8 mouse cellular contexts compared by ENCODE assay signal in genomic region chr6:120463884-120464283, GRCm38 (mm10). TPM values are rescaled to one million over a fixed set of nuclear protein-coding genes. Genes with fewer than 3 reads are reported as not detected.
DNase-seq lines count a peak whose midpoint lies in the region; ATAC-seq and TF ChIP-seq lines count a peak whose summit lies in the region.

No protein-coding gene starts in this region.

- WGBS in heart, embryonic 15.5 days = 5% methylated on average over 11 of the region's 11 CpGs
- 8% methylated on average over 11 of the region's 11 CpGs for WGBS in limb, embryonic 10.5 days
- 7% methylated on average over 11 of the region's 11 CpGs for WGBS in midbrain, embryonic 13.5 days

- no peak for TF ChIP-seq CTCF in brain, embryonic 14.5 days (IDR thresholded peaks at IDR 0.05; ENCODE audit: borderline replicate concordance, extremely low read depth, insufficient read depth, insufficient read length)

- peak overlapping the region; percentile 90 for H3K4me2 ChIP-seq in heart, embryonic 15.5 days
- H3K4me2 ChIP-seq in midbrain, embryonic 13.5 days (replicated peaks) = peak overlapping the region; percentile 65

- H3K36me3 ChIP-seq in heart, embryonic 15.5 days = no peaks in the 10 kb centered on the region
- no peaks in the 10 kb centered on the region for H3K36me3 ChIP-seq in limb, embryonic 10.5 days
- H3K36me3 ChIP-seq in midbrain, embryonic 13.5 days = no peaks in the 10 kb centered on the region

- peak; percentile 18; the same call in 1 of the 2 replicates for ATAC-seq in heart, embryonic 15.5 days (replicated peaks; ENCODE audit: insufficient number of reproducible peaks, insufficient read depth, low FRiP score, low read depth)
- ATAC-seq in midbrain, embryonic 13.5 days = peak; percentile 21; the same call in 1 of the 2 replicates

- peak overlapping the region; percentile 64 for H3K9ac ChIP-seq in heart, embryonic 15.5 days
- peak overlapping the region; percentile 68 for H3K9ac ChIP-seq in midbrain, embryonic 13.5 days (replicated peaks)

- intact Hi-C loops in left cerebral cortex, postnatal 36 days (cut with DNase I) = no loop called here

- peaks cover 42% of the 10 kb centered on the region for H3K27me3 ChIP-seq in heart, embryonic 15.5 days
- peaks cover 59% of the 10 kb centered on the region for H3K27me3 ChIP-seq in limb, embryonic 10.5 days (ENCODE audit: low read depth, poor library complexity, severe bottlenecking)
- peaks cover 51% of the 10 kb centered on the region for H3K27me3 ChIP-seq in midbrain, embryonic 13.5 days

- no peak overlapping the region for H3K27ac ChIP-seq in heart, embryonic 15.5 days
- H3K27ac ChIP-seq in limb, embryonic 10.5 days = 0 out of 2 replicates have a peak overlapping the region, but pooled peaks have one; percentile 67
- H3K27ac ChIP-seq in midbrain, embryonic 13.5 days = no peak overlapping the region

- no peak for TF ChIP-seq POLR2A in brain, embryonic 14.5 days (IDR thresholded peaks at IDR 0.05; ENCODE audit: borderline replicate concordance, extremely low read depth, insufficient read depth, insufficient read length, poor library complexity, severe bottlenecking)

- peak; percentile 44 for DNase-seq in embryo, embryonic 11 days
- DNase-seq in embryo, embryonic 9.5 days (ENCODE audit: extremely low spot score) = no peak
- peak; percentile 70 for DNase-seq in brain, embryonic 14.5 days (ENCODE audit: low read depth)
- no peak for DNase-seq in limb, embryonic 10.5 days (ENCODE audit: low spot score)
- DNase-seq in thymus, postnatal 36 days = peak; percentile 71 to 76
- no peak for DNase-seq in left cerebral cortex, postnatal 36 days (ENCODE audit: low spot score in 2 of 2)

- peak overlapping the region; percentile 72 for H3K4me3 ChIP-seq in heart, embryonic 15.5 days
- peak overlapping the region; percentile 66 for H3K4me3 ChIP-seq in limb, embryonic 10.5 days
- peak overlapping the region; percentile 53 for H3K4me3 ChIP-seq in midbrain, embryonic 13.5 days (replicated peaks)

- peaks cover 21% of the 10 kb centered on the region for H3K4me1 ChIP-seq in heart, embryonic 15.5 days (replicated peaks)
- peaks cover 13% of the 10 kb centered on the region for H3K4me1 ChIP-seq in limb, embryonic 10.5 days
- peaks cover 14% of the 10 kb centered on the region for H3K4me1 ChIP-seq in midbrain, embryonic 13.5 days (replicated peaks)

- H3K9me3 ChIP-seq in heart, embryonic 15.5 days (replicated peaks) = no peaks in the 10 kb centered on the region
- H3K9me3 ChIP-seq in limb, embryonic 10.5 days (replicated peaks) = no peaks in the 10 kb centered on the region
- no peaks in the 10 kb centered on the region for H3K9me3 ChIP-seq in midbrain, embryonic 13.5 days

RNA-seq across cellular contexts. Expression of gene Il17ra, which starts 0.8 kb away (rescaled TPM):
- polyA plus RNA-seq in brain, embryonic 14.5 days (2012; rRNA removed) = 4.6 and 5.2 TPM in 2 replicates
- polyA plus RNA-seq in heart, embryonic 15.5 days (2015; fragmentation: Nextera tagmentation; extraction: Ambion mirVana) = 3.4 and 8.1 TPM in 2 replicates
- polyA plus RNA-seq in limb, embryonic 10.5 days (2016; fragmentation: Nextera tagmentation; extraction: Ambion mirVana) = 2.8 and 3.0 TPM in 2 replicates
- polyA plus RNA-seq in midbrain, embryonic 13.5 days (2015; fragmentation: Nextera tagmentation; extraction: Ambion mirVana) = 2.9 and 4.4 TPM in 2 replicates
- total RNA-seq in left cerebral cortex, postnatal 36 days (2021) = 10 to 100 TPM; 14.6 to 16.8 TPM

RNA-seq across cellular contexts. Expression of gene Tmem121b, which starts 29.7 kb away (rescaled TPM):
- 13.5 and 15.6 TPM in 2 replicates for polyA plus RNA-seq in brain, embryonic 14.5 days (2012; rRNA removed)
- polyA plus RNA-seq in heart, embryonic 15.5 days (2015; fragmentation: Nextera tagmentation; extraction: Ambion mirVana) = 0.15 TPM in 1 of 2 replicates, not detected in the other
- 0.10 and 0.18 TPM in 2 replicates for polyA plus RNA-seq in limb, embryonic 10.5 days (2016; fragmentation: Nextera tagmentation; extraction: Ambion mirVana)
- polyA plus RNA-seq in midbrain, embryonic 13.5 days (2015; fragmentation: Nextera tagmentation; extraction: Ambion mirVana) = 2.6 and 3.0 TPM in 2 replicates
- total RNA-seq in left cerebral cortex, postnatal 36 days (2021) = 10 to 100 TPM; 58.9 to 66.1 TPM

Comparison
In these comparisons a context has a peak if more than half of its experiments do, and no peak if none do; other contexts are left out.
1. DNase-seq: peak in embryo, embryonic 11 days (single experiment), brain, embryonic 14.5 days (single experiment) and thymus, postnatal 36 days (2 of 2); none in embryo, embryonic 9.5 days (single experiment), limb, embryonic 10.5 days (single experiment) and left cerebral cortex, postnatal 36 days (0 of 2).
2. Peak in every context shown above with its lines, with median percentiles within 50 percentile points of each other: H3K4me3 ChIP-seq.